Mouse (Mus musculus): Measurements from ENCODE around the gene Gm10413.
"Not testable (repeated sequence)": the region's sequence is repeated elsewhere in the genome, so short reads cannot be mapped to it uniquely, and the experiment has no call there.

Gm10413 gene

DNA sequence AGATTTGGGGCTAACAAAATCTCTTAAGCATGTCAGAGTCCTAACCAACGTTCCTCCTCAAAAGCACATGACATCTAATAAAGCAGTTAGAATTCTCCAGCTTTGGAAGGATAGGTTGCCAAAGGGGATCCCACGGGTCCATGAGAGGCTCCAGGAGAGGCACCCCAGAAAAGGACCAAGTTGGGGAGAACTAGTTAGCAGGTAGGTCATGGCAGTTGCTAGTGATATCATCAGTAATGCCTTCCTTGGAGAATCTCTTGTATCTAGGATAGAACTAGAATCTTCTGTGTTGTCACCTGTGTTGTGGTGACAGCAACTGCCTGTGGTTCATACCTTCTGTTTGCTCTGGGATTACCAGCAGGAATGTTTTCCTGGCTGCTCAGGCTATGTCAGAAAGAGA lies at the start of gene Gm10413:
Gene Gm10413, plus strand, starts transcription at position 301 of the 400 bp plus-strand sequence.
- not testable (repeated sequence) for DNase-seq (ENCODE audit: low read depth, low spot score)

DNA sequence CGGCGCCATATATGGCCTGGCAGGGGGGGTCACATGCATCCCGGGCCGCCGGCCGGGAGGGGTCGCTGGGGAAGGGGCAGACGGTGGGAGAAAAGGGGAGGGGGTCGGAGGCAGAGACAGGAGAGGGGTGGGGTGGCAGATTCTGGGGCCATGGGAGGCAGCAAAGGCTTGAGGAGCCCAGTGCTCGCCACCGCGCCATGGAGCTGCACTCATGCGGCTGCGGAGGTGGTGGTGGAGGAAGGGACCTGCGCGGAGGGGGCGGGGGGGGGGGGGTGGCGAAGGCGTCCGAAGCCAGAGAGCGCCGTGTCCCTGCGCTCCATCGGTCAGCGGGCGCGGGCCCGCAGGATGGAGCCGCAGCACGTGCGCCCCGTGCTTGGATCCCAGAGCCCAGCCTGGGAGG lies 17.4 kb downstream of the Gm10413 start, which contains the start of gene Gm10409:
Gene Gm10409, plus strand, starts transcription at position 301 of the 400 bp plus-strand sequence.
- not testable (repeated sequence) for DNase-seq (ENCODE audit: low read depth, low spot score)

DNA sequence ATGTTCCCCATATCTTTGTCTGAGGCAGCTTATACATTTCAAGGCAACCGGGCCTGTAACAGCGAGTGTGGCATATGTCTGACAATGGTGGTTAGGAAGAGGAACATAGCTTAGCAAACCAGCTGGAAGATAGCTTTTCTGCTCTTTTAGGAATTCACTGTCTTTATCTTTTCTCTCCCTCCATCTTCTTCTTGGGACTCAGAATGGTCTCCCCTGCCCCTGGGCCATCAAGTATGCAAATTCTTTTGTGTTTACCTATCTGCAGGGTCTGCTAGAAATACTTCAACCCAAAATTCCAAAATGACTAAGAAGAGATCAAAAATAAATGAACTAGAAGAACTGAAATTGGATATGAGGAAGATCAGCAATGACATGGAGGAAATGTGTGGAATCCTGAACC lies 32.9 kb downstream of the Gm10413 start, which contains the start of gene Gm3005:
Gene Gm3005, plus strand, starts transcription at position 301 of the 400 bp plus-strand sequence.
- not testable (repeated sequence) for DNase-seq (ENCODE audit: low read depth, low spot score)

DNA sequence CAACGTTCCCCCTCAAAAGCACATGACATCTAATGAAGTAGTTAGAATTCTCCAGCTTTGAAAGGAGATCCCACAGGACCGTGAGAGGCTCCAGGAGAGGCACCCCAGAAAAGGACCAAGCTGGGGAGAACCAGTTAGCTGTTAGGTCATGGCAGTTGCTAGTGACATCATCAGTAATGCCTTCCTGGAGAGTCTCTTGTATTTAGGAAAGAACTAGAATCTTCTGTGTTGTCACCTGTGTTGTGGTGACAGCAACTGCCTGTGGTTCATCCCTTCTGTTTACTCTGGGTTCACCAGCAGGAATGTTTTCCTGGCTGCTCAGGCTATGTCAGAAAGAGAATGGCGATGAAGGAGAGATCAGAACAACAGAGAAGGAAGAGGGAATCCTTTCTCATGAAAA lies 54.2 kb downstream of the Gm10413 start, which contains the start of gene Gm10408:
Gene Gm10408, plus strand, starts transcription at position 301 of the 400 bp plus-strand sequence.
- DNase-seq (ENCODE audit: low read depth, low spot score), result not testable (repeated sequence)

All from brain, adult 2 months (tissue).